Mouse (Mus musculus): ENCODE data around the gene Pkd1l1. TPM values are rescaled to one million over a fixed set of nuclear protein-coding genes. Genes with fewer than 3 reads are reported as not detected.
A peak's percentile ranks its signal among the peaks of the same experiment; 100 is the strongest.

The Pkd1l1 gene
- total RNA-seq, 2 experiments from 2014 or later: not detected

- intact Hi-C loops (cut with DNase I; ENCODE audit: low total_unique reads): no loop called here
- DNase-seq: peak; percentile 10
Observed at GRCm38 (mm10) chr11:8781308-8782140, 191.5 kb downstream of the Pkd1l1 start.

GRCm38 (mm10) chr11:8779427-8779826 lies 193.6 kb downstream of the Pkd1l1 start:
- intact Hi-C loops (cut with DNase I; ENCODE audit: low total_unique reads): no loop called here
- DNase-seq: no peak

Other genes starting within 250 kb of the Pkd1l1 start
- gene Hus1, start 37.9 kb upstream of the Pkd1l1 start, total RNA-seq (2021): 1 to 10 TPM; 6.5 to 6.9 TPM
- not detected for gene Gm11992, start 75.3 kb upstream of the Pkd1l1 start, total RNA-seq (2021)
- not detected for gene Sun3, start 75.7 kb upstream of the Pkd1l1 start, total RNA-seq (2021)
- 1 to 10 TPM; 1.1 to 1.3 TPM for gene Upp1, start 144.8 kb upstream of the Pkd1l1 start, total RNA-seq (2021)
- gene Abca13, start 218.7 kb upstream of the Pkd1l1 start, total RNA-seq (2021): not detected